Mouse (Mus musculus) left cerebral cortex, adult 2 months (tissue): ENCODE results near the gene Oscp1. TPM values are rescaled to one million over a fixed set of nuclear protein-coding genes. Genes with fewer than 3 reads are reported as not detected.

Source experiments
- DNase-seq, 2 experiments: peaks; one replicate each; pipeline ENCODE4 v3.0.0; 2021 to 2022; ENCODE audit warnings: low spot score in 2 of 2, mixed read lengths in 1 of 2; ENCODE audit errors: extremely low spot score in 1 of 2
- H3K27ac ChIP-seq: fragments of 200-600 bp; 2 replicates; pipeline ENCODE4 v1.8.1; 2022
- H3K4me3 ChIP-seq: fragments of 200-600 bp; 2 replicates; pipeline ENCODE4 v1.8.1; 2022
- CTCF ChIP-seq: fragments of 200-600 bp; IDR thresholded peaks from 2 replicates; pipeline ENCODE4 v1.8.1; 2022; ENCODE audit warnings: antibody characterized with exemption, mild to moderate bottlenecking, moderate library complexity
- intact Hi-C: fragments of 180-260 bp; cut with DNase I; formaldehyde crosslinking; loops from one replicate; pipeline ENCODE4 v1.15.1; 2025
- total RNA-seq, 2 experiments: library from RNA; stranded (reverse); gene quantifications; 2 replicates each; pipeline ENCODE4 v1.2.3; 2021

The Oscp1 gene
- total RNA-seq, 2 experiments from 2014 or later: 49.2 to 57.1 TPM

DNA sequence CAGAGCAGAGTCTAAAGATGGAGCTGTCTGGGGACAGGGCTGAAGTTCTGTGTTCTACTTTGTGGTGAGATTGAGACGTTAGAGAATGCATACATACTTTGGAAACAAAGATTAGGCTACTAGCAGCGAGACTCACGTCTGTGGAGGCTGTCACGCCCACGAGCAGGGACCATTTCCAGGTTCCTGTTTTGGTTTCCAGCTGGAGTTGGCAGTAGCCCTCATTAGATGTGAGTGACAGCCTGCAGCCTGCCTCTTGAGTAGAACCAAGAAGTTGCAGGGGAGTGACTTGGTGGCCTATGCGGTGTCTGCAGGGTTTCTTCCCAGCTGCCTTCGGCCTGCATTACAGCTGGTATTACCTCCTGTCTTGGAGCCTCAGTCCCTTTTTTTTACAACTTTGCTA is 6.7 kb upstream of the Oscp1 start:
- peak; percentile 42 to 63 for DNase-seq
- intact Hi-C loops: no loop called here
- TF ChIP-seq CTCF: no peak
- H3K4me3 ChIP-seq: no peak overlapping the region
- no peak overlapping the region for H3K27ac ChIP-seq

DNA sequence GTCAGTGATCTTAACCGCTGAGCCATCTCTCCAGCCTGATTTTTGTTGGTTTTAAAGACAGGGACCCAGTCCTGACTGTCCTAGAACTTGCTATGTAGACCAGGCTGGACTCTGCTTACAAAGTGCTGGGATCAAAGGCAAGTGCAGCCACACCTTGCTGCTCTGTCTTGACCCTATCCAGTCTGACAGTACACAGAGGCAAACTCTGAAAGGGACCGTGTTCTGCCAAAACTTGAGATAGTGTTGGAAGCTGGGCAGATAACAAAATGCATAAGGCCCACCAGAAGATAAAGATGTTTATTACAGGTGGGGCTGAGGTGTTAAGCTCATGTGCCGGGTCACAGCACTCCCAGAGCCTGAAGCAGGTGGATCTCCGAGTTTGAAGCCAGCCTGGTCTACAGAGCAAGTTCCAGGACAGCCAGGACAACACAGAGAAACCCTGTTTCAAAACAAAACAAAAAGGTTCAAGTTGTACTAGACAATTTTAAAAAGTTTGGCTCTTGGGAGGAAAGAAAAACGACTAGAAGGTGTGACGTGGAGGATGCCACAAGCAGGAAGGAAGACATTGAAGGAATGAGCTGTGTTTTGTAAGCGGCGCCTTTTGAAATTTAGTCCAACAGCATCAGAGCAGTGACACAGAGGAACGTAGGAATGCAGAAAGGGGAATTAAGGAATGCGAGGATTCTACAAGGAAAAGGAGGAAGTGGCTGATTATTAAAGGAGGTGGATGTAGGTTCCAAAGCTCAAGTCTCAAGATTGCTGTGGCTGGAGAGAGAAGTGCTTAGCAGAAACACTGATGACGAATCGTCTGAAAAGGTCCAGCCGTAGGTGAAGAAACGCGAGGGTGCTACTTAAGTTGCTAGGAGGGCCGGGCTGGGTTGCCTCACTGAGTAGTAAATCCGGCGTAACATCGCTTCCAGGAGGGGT is 895 bp upstream of the Oscp1 start:
- intact Hi-C loops: loop anchor here (5.0 kb wide), 1 partner anchor 1020 kb away; the partner anchor contains the start of gene Zmym6
- Histone ChIP-seq H3K27ac (no peak overlapping the region), H3K4me3 (peak overlapping the region; percentile 79)
- no peak for TF ChIP-seq CTCF
- DNase-seq: no peak

DNA sequence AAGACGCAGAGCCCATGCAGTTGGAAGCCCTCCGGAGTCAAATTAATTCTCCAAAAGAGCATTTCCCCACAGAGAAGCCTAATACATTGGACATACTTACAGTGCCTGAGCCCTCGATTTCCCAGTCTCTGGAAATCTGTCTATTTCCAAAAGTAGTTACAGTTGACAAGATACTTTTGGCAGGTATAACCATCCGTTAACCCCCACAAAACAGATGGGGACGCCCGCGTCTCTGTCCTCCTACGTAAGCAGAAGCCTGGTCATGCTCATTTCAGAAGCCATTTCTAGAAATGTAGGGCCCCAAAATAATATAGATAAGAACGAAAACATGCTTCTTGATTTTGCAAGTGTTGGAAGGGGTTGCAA is 615 bp downstream of the Oscp1 start:
- Histone ChIP-seq H3K27ac (peak overlapping the region; percentile 91), H3K4me3 (peak overlapping the region; percentile 79)
- peak; percentile 52 to 71 for DNase-seq
- no peak for TF ChIP-seq CTCF
- intact Hi-C loops: loop anchor here (5.0 kb wide), 1 partner anchor 1018 kb away; the partner anchor contains the start of gene Zmym6

DNA sequence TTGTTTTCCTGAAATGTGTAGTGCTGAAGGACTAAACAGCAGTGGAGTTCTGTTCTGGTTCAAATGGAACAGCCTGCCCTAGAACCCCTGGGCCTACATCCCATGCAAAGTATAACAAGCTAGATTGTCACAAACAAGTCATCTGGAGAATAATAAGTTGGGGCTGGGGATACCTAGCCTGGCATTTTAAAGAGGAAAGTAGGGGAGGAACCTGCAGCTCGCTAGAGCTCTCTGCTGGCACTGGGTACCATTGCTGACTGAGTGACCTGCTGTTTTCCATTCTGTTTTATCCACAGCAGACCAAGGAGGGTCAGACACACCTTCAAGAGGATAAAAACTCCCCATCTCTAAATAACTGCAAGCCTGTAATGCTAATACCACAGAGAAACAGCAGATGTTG is 4.5 kb downstream of the Oscp1 start:
- DNase-seq: peak in 1 of 2 experiments; percentile 24
- peak overlapping the region; percentile 56; the same call in 1 of the 2 replicates for H3K27ac ChIP-seq
- H3K4me3 ChIP-seq: no peak overlapping the region
- peak; percentile 60 for TF ChIP-seq CTCF
- intact Hi-C loops: no loop called here

DNA sequence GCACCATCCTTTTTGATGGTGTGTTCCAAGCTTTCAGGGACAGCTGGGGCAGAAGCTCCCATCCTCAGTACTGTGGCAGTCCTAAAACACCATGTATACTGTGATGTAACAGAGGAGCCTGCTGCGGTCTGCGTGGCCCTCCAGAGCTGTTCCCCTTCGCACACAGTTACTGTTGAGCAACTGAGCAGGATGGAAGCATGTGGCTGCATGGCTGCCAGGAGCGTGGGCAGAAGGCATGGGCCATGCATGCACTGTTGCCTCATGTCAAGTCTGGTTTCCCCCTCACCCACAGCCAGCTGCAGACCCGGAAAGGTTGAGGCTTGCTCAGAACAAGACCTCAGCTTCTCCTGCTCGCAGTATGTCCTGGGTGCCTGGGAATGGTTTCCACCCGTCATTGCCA is 6.9 kb downstream of the Oscp1 start:
- Histone ChIP-seq H3K4me3 (no peak overlapping the region), H3K27ac (no peak overlapping the region)
- peak in 1 of 2 experiments; percentile 19 for DNase-seq
- TF ChIP-seq CTCF: no peak
- intact Hi-C loops: no loop called here

DNA sequence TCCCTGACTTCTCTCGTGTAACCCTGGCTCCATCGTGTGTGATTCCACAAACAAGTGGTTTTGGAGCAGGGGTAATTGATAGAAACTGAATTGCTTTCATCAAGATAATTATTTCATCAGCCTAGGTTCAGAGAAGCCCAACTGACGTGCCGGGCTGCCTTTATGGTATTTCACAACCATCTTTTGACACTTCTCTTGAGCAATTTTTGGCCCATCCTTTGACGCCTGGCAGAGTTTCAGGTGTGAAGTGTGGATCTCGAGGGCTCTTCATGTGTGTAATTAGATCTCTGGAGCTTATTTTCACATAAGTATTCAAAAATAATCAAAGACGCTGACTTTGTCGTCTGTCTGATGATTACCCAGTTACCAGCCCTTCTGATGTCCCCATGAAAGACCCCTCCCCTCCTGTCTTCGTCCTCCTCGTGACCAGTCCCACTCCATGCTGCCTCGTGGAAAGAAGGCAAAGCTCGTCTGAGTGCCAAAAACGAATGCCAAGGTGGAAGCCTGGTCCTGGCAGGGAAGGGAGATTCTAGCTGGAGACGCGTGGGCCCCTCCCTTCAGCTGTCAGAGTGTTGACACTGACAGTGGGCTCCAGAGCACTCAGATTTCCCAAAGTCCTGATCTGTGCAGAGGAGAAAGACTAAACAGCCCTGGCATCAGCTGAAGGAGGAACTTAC is 9.2 kb downstream of the Oscp1 start:
- Histone ChIP-seq H3K4me3 (no peak overlapping the region), H3K27ac (no peak overlapping the region)
- intact Hi-C loops: no loop called here
- peak in 1 of 2 experiments; percentile 24 for DNase-seq
- no peak for TF ChIP-seq CTCF

DNA sequence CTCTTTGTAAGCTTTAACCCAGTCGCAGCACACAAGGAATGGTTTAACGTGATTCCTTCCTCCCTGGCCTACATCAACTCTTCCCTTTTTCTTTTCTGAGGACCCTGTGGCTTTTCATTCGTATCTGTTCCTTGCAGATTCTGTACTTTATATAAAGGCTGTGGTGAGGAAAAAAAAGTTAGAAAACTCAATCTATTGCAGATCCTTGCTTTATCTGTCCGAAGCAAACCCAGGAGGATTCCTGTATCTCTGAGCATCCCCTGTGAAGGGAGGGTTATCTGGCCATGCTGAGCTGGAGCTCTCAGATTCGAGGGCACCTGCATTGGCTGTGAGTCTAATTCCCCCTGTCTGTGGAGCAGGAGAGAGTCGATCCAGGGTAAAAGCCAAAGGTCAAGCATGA is 10.5 kb downstream of the Oscp1 start:
- H3K27ac ChIP-seq: no peak overlapping the region

DNA sequence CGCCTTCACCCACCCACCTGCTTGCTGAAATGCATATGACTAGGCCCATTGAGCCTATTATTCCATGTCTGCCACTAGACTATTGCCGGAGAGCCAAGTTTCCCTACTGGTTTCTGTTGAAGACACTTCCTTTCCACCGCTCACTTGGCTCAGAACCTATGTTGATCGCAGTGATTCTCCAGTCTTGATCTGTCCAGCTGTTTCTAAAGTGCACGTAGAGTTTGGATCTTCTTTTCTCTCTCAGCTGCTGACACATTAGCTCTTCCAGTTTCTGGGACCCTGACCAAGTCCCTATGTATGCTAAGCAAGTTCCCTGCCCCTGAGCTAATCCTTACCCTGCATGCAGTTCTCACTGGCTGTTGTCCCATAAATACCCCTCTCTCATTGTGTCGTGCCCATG is 19.5 kb downstream of the Oscp1 start:
- intact Hi-C loops: no loop called here
- TF ChIP-seq CTCF: no peak
- H3K4me3 ChIP-seq: no peak overlapping the region
- H3K27ac ChIP-seq: no peak overlapping the region
- no peak for DNase-seq

More for the DNA sequence above, 10.5 kb downstream of the Oscp1 start:
- no peak for TF ChIP-seq CTCF
- no peak overlapping the region for H3K4me3 ChIP-seq
- no peak for DNase-seq
- intact Hi-C loops: no loop called here

DNA sequence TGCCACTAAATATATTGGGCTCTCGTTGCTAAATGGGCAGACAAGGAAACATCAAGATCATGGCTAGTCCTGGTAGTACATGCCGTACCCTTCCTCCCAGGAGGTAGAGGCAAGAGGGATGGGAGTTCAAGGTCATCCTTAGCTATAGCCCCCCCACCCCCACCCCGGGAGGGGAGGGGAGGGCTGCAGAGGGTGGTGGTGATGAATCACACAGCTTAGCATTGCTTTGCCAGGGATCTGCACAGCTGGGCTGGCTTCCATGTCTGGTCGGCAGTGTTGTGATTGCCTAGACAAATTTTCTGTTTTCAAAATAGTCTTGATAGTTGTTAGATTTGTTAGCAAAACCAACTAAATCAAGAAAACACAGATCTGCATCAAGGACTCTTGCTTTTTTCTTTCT is 20.9 kb downstream of the Oscp1 start:
- Histone ChIP-seq H3K27ac (no peak overlapping the region), H3K4me3 (no peak overlapping the region)
- no peak for DNase-seq
- intact Hi-C loops: no loop called here
- TF ChIP-seq CTCF: no peak

DNA sequence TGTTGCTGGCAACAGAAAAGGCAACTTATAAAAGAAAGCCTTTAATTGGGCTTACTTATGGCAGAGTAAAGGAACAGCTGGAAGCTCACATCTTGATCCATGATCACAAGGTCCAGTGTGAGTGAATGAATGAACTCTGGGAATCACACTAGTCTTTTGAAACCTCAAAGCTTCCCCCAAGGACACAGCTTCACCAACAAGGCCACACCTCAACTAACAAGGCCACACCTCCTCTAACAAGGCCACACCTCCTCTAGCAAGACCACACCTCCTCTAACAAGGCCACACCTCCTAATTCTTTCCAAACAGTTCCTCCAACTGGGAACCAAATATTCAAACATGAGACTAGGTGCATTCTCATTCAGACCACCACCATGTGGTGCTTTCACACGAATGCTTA is 23.2 kb downstream of the Oscp1 start:
- intact Hi-C loops: no loop called here
- Histone ChIP-seq H3K27ac (no peak overlapping the region), H3K4me3 (no peak overlapping the region)
- no peak for TF ChIP-seq CTCF
- DNase-seq: no peak

DNA sequence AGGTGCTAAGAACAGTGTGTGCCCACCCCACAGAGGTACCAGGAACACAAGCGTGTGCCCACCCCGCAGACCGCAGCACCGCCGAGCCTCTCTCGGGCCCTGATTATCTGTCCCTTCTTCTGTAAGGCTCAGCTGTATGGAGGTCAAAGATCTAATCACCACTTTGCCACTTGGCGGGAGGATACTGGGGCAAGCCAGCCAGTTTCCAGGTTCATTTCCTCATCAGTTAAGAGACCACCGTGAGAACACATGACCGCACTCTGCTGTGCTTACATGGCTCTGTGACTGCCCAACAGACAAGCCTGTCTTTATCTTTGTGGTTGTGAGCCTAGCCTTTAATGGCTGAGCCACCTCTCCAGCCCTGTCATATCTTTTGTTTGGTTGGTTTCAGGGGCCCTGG is 24.7 kb downstream of the Oscp1 start:
- no peak overlapping the region for H3K4me3 ChIP-seq
- TF ChIP-seq CTCF: no peak
- intact Hi-C loops: no loop called here
- H3K27ac ChIP-seq: no peak overlapping the region
- no peak for DNase-seq

DNA sequence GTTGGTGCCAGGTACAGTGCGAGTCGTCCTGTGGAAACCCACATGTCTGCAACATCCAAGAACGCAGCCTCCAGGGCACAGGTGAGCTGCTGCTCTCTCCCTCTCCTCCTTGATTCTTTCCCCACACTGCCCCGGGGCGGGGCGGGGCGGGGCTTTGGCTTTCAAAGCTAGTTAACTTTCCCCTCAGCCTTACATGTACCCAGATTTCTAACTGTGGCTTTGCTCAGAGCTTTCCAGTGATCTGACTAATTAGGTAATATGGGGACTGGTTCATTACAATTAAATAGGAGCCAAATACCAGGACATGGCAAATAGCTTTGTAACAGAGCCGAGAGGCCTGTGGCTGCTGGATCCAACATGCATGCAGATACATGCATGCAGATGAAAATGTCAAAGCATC is 26.0 kb downstream of the Oscp1 start:
- no peak overlapping the region for H3K4me3 ChIP-seq
- no peak overlapping the region for H3K27ac ChIP-seq
- intact Hi-C loops: no loop called here
- no peak for DNase-seq
- TF ChIP-seq CTCF: no peak
